Mouse (Mus musculus) granulocyte monocyte progenitor cell, adult 5-6 weeks (primary cell): ENCODE measurements around the gene Macrod2. TPM values are rescaled to one million over a fixed set of nuclear protein-coding genes. Genes with fewer than 3 reads are reported as not detected.

Source experiments
- ATAC-seq: replicated peaks from 2 replicates; pipeline ENCODE4 v1.8.0; 2016; ENCODE audit warnings: mild to moderate bottlenecking, moderate TSS enrichment, inconsistent platforms; ENCODE audit not compliant: poor library complexity, severe bottlenecking
- total RNA-seq, 2 experiments: library from RNA; stranded (forward) in 1 of 2; stranded (reverse) in 1 of 2; fragments of 200-712, 200-1000 nt in 1 of 2; fragments of >200 nt in 1 of 2; fragmentation: Nextera tagmentation in 1 of 2; gene quantifications; 2 replicates each; pipeline ENCODE4 v1.2.3; 2014 to 2017

Gene Macrod2
- total RNA-seq, 2 experiments from 2014 or later = 3.0 to 6.8 TPM

DNA sequence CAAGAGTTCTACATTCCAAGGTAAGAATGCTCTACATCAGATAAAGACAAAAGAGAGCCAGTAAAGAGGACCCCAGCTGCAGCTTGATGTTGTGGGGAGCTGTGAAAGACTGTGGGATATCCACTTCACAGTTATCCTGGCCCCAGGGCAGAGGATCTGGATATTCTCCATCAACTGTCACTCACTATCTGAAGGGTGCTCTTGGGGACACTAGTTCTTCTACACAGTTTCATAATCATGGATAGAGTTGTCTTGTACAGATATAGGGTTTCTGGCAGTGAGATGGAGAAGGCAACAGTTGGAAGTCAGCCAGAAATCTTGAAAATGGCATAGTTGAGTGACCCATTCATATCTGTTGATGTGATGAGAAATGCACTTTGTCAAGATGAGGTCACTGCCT lies 490.1 kb downstream of the Macrod2 start:
- ATAC-seq = no peak

- no peak for ATAC-seq
Measured at GRCm38 (mm10) chr2:140890683-140891082, 495.6 kb downstream of the Macrod2 start.

- ATAC-seq = no peak
Measured at GRCm38 (mm10) chr2:140896396-140897082, 501.4 kb downstream of the Macrod2 start.

DNA sequence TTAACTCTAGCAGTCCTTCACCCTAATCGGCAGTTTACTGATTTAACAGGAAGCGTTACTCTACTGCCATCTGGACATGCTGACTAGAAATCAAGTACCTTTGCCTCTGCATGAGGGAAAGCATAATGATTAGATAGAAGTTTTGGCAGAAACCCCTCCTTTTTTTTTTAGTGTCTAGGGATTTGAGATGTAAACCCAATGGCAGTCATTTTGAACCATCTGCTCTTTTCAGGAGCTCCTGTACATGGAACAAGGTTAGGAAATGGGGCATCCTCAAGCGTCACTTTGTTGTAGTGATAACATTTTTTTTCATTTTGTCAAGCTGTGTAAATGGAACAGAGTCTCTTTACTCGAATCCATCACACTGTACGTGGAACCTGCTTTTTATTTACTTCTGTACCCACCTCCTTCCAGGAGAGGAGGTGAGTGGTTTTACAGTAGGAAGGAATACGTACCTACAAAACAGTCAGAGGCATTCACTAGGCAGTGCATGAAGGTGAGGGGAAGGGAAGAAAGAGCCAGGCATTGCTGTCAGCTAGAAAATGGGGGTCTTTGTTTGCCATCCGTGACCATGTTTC lies 503.4 kb downstream of the Macrod2 start:
- no peak for ATAC-seq

GRCm38 (mm10) chr2:140905331-140905730 lies 510.2 kb downstream of the Macrod2 start:
- ATAC-seq = no peak

DNA sequence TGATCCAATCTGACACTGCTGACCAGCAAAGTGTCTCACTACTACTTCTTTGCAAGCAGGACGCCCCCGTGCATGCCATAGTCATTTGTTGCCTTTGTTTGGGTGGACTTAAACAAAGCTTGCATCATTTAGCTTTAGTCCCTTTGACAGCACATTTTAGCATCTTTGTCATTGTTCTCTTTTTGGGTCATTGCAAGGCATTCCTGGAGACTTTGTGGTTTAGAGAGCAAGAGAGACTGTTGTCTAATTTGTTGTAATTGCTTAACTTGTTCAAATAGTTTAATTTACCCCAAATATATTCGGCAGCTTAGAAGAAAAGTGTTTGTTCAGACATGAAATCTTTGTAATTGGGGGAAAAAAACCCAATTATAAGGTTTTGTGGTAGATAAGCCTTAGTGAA lies 511.0 kb downstream of the Macrod2 start:
- no peak for ATAC-seq

- peak; percentile 68 for ATAC-seq
Measured at GRCm38 (mm10) chr2:140911463-140911862, 516.4 kb downstream of the Macrod2 start.

DNA sequence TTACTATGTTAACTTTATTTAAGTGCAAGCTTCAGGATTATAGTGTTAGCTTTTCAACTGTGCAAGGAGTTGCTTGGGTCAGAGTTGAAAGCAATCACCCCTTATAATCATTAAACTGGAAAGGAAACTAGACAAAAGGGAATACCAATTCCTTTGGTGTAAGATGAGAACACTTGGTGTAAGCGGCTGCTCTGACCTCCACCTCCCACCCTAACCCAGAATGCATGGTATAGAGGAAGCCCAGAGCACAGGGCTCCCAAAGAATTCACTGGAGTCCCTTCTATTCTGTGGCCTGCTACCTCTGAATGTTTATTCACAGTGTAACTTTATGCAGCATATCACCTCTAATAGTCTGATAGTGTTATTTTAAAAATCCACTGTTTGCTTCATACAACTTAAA lies 517.1 kb downstream of the Macrod2 start:
- no peak for ATAC-seq

- ATAC-seq = no peak
Measured at GRCm38 (mm10) chr2:140912931-140913330, 517.8 kb downstream of the Macrod2 start.

- ATAC-seq = no peak
Measured at GRCm38 (mm10) chr2:140913679-140914412, 518.7 kb downstream of the Macrod2 start.

GRCm38 (mm10) chr2:140926922-140927321 lies 531.8 kb downstream of the Macrod2 start:
- ATAC-seq = peak; percentile 63

GRCm38 (mm10) chr2:140934483-140934882 lies 539.4 kb downstream of the Macrod2 start:
- ATAC-seq = no peak

GRCm38 (mm10) chr2:140949461-140949860 lies 554.4 kb downstream of the Macrod2 start:
- no peak for ATAC-seq

DNA sequence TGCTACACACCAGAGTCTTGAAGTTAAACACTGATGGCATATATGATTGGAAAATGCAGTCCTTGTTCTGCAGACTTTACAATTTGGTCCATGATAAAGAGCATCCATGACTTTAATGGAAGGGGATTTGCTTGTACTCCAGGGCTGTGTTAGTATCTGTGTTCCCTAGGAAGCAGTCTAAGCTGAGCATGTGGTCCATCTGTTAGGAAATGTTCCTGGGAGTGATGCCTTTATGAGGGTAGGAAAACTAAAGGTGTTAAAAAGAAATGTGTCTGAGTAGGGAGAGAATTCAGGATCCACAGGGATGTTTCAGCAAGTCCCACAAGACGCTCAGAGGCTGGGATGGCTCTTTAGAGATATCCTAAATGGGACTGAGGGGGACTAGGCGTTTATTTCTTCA lies 564.1 kb downstream of the Macrod2 start:
- ATAC-seq = no peak

- no peak for ATAC-seq
Measured at GRCm38 (mm10) chr2:140970181-140970580, 575.1 kb downstream of the Macrod2 start.

- no peak for ATAC-seq
Measured at GRCm38 (mm10) chr2:140971845-140972244, 576.7 kb downstream of the Macrod2 start.

DNA sequence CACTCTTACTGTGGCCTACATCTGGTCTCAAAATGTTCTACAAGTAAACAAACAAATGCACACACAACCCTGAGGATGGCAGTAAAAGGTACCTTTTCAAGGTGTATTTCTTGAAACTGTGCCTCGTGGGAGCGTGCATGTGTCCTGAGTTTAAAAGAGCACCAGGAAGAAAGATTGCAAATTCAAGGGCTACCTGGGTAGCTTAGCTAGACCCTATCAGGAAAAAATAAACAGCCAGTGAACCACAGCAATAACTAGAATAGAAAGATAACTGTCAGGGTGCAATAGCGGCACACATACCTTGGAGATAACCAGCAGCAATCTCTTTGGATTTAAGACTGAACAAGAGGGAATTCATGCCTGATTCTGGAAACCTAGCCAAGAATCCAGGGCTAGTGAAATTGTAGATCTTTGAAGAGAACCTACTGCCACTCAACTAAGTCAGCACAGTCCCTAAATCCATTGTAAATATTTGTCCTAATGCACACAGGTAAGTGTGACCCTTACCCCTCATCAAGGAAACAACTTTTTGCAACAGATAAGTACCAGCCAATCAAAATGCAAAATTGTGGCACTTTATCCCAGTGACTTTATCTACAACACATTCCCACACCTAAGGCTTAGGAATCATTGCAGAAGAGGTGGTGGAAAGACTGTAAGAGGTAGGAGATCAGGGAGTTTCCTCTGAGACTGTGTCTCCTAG lies 590.7 kb downstream of the Macrod2 start:
- ATAC-seq = no peak

- ATAC-seq = no peak
Measured at GRCm38 (mm10) chr2:141003846-141004245, 608.7 kb downstream of the Macrod2 start.

- ATAC-seq = no peak
Measured at GRCm38 (mm10) chr2:141004326-141004725, 609.2 kb downstream of the Macrod2 start.

DNA sequence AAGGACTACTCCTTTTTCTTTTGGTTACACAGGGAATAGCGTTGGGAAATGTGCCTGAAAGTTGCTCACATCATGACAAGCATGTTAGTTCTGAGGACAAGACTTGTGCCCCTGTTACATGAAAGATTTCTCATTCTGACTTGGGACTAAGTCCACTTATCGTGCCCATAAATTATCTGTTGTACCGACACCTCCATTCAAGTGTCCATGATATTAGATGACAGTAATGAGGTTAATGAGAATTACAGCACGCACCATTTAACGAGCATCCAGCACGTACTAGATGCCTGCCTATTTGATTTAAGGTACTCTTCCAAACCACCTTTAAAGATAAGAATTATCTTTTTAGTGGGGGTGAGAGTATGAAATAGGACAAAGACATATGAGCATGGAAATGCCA lies 610.5 kb downstream of the Macrod2 start:
- no peak for ATAC-seq

GRCm38 (mm10) chr2:141007725-141008124 lies 612.6 kb downstream of the Macrod2 start:
- ATAC-seq = no peak
